Mouse (Mus musculus) cerebellum, postnatal 10 days (tissue): ENCODE data around the gene Emc6.
A peak's percentile ranks its signal among the peaks of the same experiment; 100 is the strongest.

Experiments used
- DNase-seq, 2 experiments: peaks; one replicate each; pipeline ENCODE4 v3.0.0; 2021; ENCODE audit warnings: mixed read lengths in 2 of 2

The Emc6 gene

DNA sequence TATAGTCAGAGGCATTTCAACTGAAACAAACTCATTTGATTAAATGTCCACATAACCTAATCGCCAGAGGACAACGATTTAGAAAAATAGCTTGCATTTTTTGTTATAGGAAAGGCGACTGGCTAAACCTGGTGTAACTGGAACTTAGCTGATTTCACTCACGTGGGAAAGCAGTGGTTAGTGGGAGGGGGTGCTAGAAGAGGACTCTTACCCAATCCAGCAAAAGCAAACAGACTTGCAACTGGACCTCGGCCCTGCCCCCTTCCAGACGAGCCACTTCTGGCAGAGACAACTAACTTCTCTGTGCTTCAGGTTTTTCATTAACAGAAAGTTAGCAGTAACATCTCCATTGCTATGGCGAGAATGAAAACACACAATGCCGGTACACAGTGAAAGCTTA is 1.2 kb downstream of the Emc6 start:
- no peak for DNase-seq

DNA sequence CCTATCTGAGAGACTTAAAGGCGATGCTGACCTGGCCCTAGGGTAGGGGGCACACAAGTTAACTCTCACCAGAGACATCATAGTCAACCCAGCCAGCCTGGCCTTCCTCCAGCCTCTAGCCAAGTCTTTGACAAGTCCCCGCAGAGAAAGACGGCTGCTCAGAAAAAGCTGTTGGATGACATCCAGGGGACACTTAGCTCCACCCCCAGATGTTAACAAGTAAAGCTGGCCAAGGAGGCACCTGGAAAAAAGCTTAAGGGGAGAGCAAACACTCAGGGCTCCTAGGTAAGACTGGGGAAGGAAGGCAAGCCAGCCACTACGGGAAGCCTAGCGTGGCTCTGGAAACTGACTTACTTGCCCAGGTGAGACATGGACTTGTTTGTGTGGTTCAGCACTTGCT is 4.7 kb downstream of the Emc6 start:
- peak; percentile 41 to 42 for DNase-seq

- peak; percentile 79 to 81 for DNase-seq
Measured at GRCm38 (mm10) chr11:73169231-73169630, 7.6 kb downstream of the Emc6 start.

DNA sequence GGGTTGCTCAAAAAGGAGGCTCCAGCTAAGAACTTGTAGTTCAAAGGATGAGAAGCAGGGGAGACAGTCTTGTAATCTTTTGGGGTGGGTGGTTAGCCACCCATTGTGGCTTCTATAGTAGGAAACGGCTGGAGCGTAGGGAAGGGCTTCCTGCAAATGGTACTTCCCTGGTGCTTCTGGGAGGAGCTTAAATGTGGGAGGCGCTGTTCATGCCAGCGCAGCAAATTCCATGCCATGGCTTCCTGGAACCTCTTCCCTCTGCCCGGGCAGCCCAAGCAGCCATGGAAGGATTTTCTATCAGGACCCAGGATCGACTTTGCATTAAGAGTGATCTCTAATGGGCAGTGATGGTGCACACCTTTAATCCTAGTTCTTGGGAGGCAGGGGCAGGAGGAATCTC is 8.3 kb downstream of the Emc6 start:
- DNase-seq: no peak

DNA sequence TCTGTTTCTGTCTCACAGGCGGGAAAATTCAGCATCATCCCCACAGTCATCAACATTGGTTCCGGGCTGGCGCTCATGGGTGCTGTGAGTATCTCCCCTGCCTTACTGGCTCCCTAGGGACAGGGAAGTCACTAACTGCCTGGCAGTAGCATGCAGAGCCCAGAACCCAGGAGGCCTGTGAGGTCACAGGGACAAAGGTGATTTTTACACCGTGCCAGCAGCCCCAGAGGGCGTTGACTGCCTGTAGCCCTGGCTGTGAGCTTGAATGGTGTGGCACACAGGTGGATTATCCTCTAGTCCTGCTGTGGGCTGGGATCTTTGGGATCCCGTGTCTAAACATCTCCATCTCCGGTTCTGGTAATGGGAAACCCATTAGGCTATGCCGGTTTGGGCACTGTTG is 8.8 kb downstream of the Emc6 start:
- no peak for DNase-seq

DNA sequence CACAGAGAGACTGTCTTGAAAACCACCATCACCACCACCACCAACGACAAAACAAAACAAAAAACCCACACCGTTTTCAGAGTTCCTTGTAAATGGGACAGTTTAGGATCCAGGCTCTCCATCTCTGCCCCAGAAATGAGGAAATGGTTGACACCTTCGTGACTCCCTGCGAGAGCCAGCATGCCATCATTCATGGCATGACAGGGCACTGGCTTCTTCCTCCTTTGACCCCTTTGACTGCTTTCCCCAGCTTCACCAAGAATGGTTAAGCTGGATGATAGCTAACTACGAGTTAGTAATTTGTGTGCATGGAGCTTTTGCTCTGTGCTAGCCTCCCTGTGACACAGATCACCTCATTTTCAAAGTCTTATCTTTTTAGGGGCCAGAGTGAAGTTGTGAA is 14.6 kb downstream of the Emc6 start:
- no peak for DNase-seq

- no peak for DNase-seq
Measured at GRCm38 (mm10) chr11:73161616-73162015, 15.2 kb downstream of the Emc6 start.

DNA sequence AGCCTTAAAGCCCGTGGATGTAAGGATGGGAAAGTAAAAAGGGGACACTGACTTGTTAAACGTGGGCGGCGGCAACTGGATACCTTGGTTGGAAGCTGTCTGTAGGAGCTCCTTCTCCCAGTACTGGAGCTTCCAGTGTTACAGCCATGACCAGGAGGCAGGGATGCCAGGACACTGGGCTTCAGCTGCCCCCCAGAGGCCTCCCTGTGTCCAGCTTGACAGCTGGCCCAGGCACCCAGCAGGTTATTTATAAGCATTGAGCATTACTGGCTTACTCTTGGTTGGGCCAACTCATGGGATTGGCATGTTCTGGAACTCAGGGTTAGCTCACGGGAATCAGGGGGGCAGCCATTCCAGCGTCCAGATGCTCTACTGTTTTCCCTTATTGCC is 16.0 kb downstream of the Emc6 start:
- peak in 1 of 2 experiments; percentile 24 for DNase-seq

DNA sequence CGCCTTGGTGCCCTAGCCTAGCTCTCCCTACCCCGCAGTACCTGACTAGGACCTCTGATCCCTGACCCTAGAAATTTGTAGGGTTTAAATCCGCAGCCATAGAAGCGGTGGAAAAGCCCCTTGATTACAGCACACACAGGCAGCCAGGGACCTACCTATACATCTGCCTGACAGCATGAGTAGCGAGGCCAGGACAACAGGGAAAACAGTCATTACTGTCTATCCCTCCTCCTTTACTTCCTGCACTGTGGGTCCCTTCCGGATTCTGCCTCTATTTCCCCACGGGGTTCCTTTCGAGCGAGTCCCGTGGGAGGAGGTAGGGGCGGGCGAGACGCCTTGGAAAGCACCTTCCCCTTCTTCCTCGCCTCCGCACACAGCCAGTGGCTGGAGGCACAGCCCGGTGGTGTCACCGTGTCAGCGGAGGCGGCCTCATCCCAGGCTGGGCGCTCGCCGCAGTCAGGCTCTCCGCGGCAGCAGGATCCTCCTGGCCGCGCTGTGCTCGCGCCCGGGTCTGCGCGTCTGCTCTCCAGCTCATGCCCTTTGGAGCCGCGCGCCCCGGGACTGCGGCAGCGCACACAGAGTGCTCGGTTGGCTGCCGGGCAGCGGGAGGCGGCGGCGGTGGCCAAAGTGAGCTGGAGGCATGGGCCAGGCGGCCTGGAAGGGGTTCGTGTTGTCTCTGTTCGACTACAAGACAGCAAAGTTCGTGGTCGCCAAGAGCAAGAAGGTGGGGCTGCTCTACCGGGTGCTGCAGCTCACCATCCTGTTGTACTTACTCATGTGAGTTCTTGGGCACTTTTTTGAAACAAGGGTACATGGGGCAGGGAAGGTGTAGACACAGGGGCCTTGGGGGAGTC is 16.7 kb downstream of the Emc6 start, which contains the start of gene P2rx5:
P2rx5 (plus strand) TSS at position 465 of the 854 bp plus-strand sequence.
- DNase-seq: peak; percentile 41 to 48

DNA sequence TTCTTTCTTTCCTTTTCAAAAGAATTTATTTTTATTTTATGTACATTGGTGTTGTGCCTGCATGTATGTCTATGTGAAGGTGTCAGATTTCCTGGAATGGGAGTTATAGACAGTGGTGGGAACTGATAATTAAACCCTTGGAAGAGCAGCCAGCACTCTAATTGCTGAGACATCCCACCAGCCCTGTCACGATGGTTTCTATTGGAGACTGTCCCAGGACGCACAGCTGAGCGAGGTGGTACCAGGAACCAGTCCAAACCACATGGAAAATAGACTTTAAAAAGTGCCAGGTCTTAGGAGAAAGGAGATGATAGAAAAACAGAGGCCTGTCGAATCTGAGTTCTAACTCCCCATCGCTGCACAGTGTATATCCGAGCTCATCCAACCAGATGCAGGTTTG is 21.8 kb downstream of the Emc6 start:
- peak in 1 of 2 experiments; percentile 23 for DNase-seq

DNA sequence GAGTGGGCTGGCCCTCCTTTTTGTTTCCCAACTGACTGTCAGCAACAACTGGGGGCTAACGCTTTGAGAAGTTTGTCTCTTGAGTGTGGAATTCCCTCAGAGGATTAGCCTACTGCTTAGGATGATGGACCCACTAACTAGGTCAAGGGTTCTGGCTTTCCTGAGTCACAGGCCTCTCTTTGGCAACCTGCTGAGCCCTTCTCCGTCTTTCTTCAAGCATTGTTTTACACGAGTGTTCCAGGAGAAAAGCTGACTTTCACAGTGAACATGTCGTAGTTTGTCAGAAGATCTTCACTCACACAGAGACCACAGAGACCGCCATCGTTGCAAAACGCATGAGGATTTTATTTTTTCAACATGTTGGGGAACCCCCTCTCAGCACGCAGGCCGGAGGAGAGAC is 28.6 kb downstream of the Emc6 start:
- no peak for DNase-seq

DNA sequence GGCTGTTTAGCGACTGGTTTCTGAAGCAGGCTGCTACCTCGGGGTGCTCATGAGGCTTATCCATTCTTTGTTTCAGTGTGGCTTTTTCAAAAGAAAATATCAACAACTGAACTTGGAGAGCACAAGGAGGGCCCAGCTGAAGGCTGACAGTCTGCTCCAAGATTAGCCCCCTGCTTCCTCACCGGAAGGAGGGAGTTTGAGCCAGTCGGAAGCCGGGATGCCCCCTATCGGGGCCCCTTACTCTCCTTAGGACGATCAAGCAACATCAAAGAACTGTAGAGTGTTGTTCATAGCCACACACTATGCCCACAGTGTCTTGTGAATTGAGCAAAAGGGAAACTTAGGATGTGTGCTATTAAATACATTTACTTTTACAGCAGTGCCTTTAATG is 29.9 kb downstream of the Emc6 start:
- no peak for DNase-seq

GRCm38 (mm10) chr11:73146026-73146974 is 30.5 kb downstream of the Emc6 start:
- DNase-seq: peak in 1 of 2 experiments; percentile 33

GRCm38 (mm10) chr11:73144261-73144681 is 32.6 kb downstream of the Emc6 start:
- DNase-seq: no peak

DNA sequence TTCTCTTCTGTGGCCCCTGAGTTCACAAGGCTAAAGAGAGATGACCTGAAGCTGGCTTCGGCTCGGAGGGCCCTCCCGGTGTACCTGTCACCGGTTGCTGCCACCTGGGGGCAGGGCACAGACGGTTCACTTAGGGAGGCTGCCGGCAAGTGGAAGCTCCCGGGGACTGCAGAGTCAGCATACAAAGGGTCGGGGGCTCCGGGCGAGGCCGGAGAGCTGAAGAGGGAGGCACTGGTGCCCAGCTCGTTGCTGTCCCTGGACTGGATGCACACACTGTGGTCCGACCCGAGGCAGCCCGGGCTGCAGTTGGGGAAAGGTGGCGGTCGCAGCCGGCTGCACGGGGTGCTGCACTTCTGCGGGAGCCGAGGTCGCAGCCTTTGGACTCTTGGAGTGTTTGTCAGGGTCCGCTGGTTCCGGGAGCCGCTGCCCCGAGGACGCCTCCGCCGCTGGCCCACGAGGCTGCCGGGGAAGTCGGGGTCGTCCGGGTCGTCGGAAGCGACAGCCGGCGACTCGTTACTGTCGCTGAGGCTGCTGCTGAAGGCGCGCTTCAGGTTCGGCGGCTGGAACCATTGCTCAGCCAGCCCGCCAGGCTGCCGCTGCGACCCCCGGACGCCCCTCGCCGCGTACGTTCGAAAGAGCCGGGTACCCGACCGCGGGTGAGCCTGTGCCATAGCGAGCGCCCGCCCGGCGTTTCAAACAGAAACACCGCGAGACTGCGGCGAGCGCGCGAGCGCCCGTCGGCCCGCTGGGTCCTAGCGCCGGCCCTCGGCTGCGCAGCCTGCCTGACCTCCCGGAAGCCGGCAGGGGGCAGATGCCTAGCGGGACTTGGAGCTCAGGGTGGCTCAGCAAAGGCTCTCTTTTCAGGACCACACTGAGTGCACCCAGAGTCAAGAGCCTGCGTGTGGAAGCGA is 39.0 kb downstream of the Emc6 start, which contains the start of gene Haspin:
Haspin (minus strand) TSS at position 704 of the 911 bp plus-strand sequence.
- peak; percentile 96 for DNase-seq

- no peak for DNase-seq
Measured at GRCm38 (mm10) chr11:73137116-73137515, 39.7 kb downstream of the Emc6 start.

DNA sequence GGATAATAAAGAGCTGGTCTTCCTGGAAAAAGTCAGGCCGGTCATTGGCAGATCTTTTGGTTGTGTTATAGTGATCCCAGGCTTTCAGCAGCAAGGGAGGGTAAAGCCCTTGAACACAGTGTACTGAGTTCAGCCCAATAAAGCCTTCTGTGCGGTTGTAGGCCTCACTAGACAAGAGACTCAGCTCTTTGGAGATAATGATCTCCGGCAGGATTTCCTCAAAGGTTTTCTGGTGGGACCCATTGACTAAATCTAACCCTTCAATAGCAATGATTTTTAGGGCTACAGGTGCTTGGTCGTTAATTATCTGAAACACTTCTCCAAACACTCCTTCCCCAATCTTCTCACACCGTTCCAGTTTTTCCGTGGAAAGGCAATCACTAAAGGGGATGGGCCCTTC is 40.2 kb downstream of the Emc6 start:
- DNase-seq: no peak

GRCm38 (mm10) chr11:73134222-73134621 is 42.6 kb downstream of the Emc6 start:
- no peak for DNase-seq

- DNase-seq: no peak
Measured at GRCm38 (mm10) chr11:73132999-73133398, 43.8 kb downstream of the Emc6 start.

GRCm38 (mm10) chr11:73131020-73131419 is 45.8 kb downstream of the Emc6 start:
- no peak for DNase-seq

- no peak for DNase-seq
Measured at GRCm38 (mm10) chr11:73126495-73126894, 50.3 kb downstream of the Emc6 start.
